Mouse (Mus musculus): ENCODE data around the gene Pcdh9.

Gene Pcdh9

GRCm38 (mm10) chr14:93794530-93794929 is 95.9 kb downstream of the Pcdh9 start:
- no peak for DNase-seq (ENCODE audit: low read depth, low spot score)

- DNase-seq (ENCODE audit: low read depth, low spot score): no peak
Observed at GRCm38 (mm10) chr14:93786234-93786633, 104.2 kb downstream of the Pcdh9 start.

GRCm38 (mm10) chr14:93785031-93785430 is 105.4 kb downstream of the Pcdh9 start:
- no peak for DNase-seq (ENCODE audit: low read depth, low spot score)

GRCm38 (mm10) chr14:93762855-93763254 is 127.6 kb downstream of the Pcdh9 start:
- DNase-seq (ENCODE audit: low read depth, low spot score): no peak

GRCm38 (mm10) chr14:93734077-93734673 is 156.3 kb downstream of the Pcdh9 start:
- DNase-seq (ENCODE audit: low read depth, low spot score): no peak

- no peak for DNase-seq (ENCODE audit: low read depth, low spot score)
Observed at GRCm38 (mm10) chr14:93725798-93726197, 164.7 kb downstream of the Pcdh9 start.

GRCm38 (mm10) chr14:93719208-93719607 is 171.3 kb downstream of the Pcdh9 start:
- no peak for DNase-seq (ENCODE audit: low read depth, low spot score)

GRCm38 (mm10) chr14:93713250-93713935 is 177.1 kb downstream of the Pcdh9 start:
- no peak for DNase-seq (ENCODE audit: low read depth, low spot score)

GRCm38 (mm10) chr14:93708651-93709050 is 181.8 kb downstream of the Pcdh9 start:
- DNase-seq (ENCODE audit: low read depth, low spot score): no peak

GRCm38 (mm10) chr14:93701385-93702101 is 188.9 kb downstream of the Pcdh9 start:
- DNase-seq (ENCODE audit: low read depth, low spot score): no peak

GRCm38 (mm10) chr14:93700916-93701315 is 189.6 kb downstream of the Pcdh9 start:
- DNase-seq (ENCODE audit: low read depth, low spot score): no peak

- DNase-seq (ENCODE audit: low read depth, low spot score): no peak
Observed at GRCm38 (mm10) chr14:93684641-93685040, 205.8 kb downstream of the Pcdh9 start.

- no peak for DNase-seq (ENCODE audit: low read depth, low spot score)
Observed at GRCm38 (mm10) chr14:93675273-93676068, 215.0 kb downstream of the Pcdh9 start.

- DNase-seq (ENCODE audit: low read depth, low spot score): no peak
Observed at GRCm38 (mm10) chr14:93653986-93654757, 236.3 kb downstream of the Pcdh9 start.

GRCm38 (mm10) chr14:93627241-93627640 is 263.2 kb downstream of the Pcdh9 start:
- no peak for DNase-seq (ENCODE audit: low read depth, low spot score)

- no peak for DNase-seq (ENCODE audit: low read depth, low spot score)
Observed at GRCm38 (mm10) chr14:93624144-93624543, 266.3 kb downstream of the Pcdh9 start.

- DNase-seq (ENCODE audit: low read depth, low spot score): no peak
Observed at GRCm38 (mm10) chr14:93621211-93621610, 269.3 kb downstream of the Pcdh9 start.

- DNase-seq (ENCODE audit: low read depth, low spot score): no peak
Observed at GRCm38 (mm10) chr14:93607546-93607945, 282.9 kb downstream of the Pcdh9 start.

- no peak for DNase-seq (ENCODE audit: low read depth, low spot score)
Observed at GRCm38 (mm10) chr14:93599997-93600396, 290.5 kb downstream of the Pcdh9 start.

- DNase-seq (ENCODE audit: low read depth, low spot score): no peak
Observed at GRCm38 (mm10) chr14:93585432-93586024, 305.0 kb downstream of the Pcdh9 start.

GRCm38 (mm10) chr14:93564361-93564760 is 326.1 kb downstream of the Pcdh9 start:
- DNase-seq (ENCODE audit: low read depth, low spot score): no peak

All from ZHBTc4 (cell line).